Mouse (Mus musculus): ENCODE measurements around the gene Wbp2. TPM values are rescaled to one million over a fixed set of nuclear protein-coding genes. Genes with fewer than 3 reads are reported as not detected.
"Not testable (repeated sequence)": the region's sequence is repeated elsewhere in the genome, so short reads cannot be mapped to it uniquely, and the experiment has no call there.

The Wbp2 gene
- total RNA-seq, 2 experiments from 2014 or later = 107 TPM

DNA sequence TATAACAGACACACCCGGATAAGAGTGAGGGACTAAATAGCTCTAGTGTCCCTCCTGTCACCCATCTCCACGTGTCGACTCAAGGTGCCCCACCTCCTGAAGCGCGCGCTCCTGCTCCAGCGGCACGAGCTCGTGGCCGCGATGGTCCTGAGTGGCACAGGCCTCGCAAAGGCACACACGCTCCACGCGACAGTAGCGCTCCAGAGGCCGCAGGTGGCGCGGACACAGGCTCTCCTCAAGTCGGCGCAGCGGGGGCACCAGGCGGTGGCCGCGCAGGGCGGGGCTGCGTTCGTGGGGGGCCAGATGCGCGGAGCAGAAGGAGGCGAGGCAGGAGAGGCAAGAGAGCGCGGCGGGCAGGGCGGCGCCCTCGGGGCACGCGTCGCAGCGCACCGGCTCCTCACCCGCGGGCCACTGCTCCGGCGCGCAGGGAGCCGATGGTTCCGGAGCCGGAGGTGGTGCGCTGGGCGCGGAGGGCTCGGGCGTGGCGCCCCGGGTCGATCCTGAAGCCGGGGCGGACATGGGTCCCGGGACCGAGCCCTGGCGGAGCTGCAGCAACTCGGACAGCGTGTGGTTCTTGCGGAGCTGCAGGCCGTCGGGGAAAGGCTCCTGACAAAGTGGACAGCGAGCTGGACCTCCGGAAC lies 22.8 kb upstream of the Wbp2 start:
- peak; percentile 50 for DNase-seq

DNA sequence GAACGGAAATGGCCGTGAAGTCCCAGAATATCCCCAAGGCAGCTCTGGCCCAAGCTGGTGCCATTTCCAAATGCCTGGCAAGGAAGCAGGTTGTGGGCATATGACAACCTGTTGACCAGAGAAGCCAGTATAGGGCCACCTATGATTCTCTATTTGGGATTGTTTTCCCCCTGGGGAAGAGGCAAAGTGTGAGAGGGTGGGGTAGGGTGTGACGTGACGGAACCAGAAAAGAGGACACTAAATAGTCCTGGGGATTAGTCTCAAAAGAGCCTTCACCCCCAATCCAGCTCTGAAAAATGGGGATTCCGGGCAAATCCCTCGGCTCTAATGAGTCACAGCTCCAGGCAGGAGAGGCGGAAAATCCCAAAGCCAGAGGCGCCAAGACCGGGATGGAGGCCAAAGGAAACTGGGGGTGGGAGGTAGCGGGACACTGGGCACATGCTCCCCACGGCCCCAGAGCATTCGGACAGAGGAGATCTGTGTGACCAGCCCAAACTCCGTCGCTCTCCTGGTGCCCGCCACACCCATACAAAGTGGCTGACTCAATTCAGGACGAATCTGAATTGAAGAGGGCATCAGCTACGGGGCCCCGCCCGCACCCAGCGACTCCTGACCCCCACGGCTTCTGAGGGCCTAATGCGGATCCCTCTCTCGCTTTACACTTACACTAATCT lies 21.8 kb upstream of the Wbp2 start:
- peak; percentile 86 for DNase-seq

DNA sequence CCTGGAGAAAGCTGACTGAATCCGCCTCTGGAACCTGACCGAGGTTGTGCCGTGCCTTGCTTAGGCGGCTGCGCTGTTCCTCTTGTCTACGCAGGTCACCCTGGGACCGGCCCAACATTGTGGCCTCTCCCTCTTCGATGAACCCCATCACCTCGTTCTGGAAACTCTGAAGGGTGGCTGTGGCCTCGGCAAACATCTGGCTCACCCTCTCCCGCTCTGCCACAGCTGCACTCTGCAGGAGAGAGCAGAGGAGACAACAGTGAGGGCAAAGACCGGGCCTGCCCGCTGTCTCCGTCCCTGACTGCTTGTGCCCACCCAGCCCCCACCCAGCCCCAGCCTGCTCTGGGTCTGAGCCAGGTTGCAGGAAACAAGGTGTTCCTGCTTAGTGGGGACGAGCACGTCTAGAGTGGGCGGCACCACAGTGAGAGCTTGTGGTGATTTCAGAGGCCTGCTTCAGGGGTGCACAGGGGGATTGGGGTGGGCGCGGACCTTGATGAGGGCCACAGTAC lies 21.0 kb upstream of the Wbp2 start:
- DNase-seq = no peak

DNA sequence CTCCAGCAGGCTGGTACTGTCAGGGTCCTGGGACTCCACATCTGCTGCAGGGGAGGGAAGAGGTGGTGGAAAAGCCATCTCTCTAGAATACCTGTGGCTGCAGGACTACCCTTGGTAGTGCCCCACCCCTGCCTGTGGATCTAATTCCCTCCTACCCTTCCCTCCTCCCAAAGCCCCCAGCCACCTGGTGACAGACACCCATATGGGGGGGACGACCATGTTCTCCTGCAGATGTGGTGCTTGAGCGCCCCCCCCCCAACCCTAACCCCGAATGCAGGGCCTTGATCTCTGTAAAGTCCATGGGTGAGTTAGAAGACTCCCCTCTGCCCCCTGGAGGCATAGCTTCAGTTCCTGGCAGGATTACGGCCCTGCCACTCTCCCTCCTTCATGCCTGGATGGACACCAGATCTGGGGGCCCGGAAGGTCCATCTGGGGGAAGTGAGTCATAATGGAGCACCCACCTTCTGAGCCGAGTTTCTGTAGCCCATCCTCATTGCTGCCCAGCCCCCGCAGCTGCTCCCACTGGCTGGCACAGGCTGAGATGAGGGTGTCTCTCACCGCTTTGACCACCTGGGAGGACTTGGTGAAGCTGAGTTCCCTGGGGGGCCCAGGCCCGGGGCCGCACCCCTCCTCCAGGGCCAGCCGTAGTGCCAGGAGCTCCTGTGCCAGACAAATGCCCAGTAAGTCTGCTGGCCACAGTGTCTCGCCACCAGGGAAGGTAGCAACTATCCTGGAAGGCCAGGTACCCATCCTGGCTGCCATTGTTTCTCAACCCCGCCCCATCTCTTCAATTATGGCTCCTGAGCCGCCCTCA lies 20.4 kb upstream of the Wbp2 start:
- peak; percentile 53 for DNase-seq

DNA sequence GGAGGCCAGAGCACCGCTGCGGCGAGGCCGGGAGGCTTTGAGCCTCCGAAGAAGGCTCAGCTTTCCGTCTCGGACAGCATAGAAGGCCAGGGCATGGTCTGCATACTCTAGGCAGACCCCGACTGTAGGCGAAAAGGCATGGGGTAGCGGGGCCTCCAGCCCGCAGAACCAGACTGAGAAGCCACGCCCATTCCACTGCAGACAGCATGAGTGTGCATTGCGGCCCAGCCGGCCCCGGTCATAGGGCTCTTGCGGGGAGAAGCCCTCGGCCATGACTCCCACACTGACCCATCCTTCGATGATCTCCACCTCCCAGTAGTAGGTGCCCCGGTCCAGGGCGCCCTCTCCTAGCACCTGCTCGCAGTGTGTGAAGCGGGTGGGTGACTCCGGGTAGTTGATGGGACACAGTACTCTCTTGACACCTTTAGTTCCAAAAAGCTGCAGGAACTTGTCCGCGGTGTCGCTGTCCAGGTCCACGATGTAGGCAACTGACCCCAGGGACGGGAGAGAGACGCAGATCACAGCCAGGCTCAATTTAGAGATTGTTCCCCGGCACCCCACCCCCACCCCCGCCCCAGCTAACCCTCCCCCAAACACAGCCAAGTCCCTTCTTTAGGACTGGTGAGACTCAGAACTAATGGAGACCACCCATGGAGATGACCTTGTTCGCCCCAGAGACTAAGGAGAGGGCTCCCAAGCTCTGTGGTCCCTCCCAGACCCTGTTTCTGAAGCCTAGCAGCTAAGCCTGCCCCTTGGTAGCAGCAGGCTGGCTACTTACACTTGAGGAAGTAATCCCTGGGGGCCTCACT lies 19.6 kb upstream of the Wbp2 start:
- DNase-seq = no peak

DNA sequence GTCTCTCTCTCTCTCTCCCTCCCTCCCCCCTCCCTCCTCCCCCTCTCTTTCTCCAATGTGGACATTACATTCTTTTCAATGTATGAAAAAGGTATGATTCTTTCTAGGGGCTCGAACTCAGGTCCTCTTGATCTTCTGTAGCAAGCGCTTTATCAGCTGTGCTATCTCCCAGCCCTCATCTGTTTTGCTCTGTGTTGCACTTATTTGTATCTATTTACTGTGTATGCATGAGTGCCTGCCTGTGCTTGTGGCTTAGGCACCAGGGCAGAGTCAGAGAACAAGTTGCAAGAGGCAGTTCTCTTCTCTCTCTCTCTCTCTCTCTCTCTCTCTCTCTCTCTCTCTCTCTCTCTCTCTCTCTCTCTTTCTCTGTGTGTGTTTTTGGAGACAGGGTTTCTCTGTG lies 18.3 kb upstream of the Wbp2 start:
- no peak for DNase-seq

DNA sequence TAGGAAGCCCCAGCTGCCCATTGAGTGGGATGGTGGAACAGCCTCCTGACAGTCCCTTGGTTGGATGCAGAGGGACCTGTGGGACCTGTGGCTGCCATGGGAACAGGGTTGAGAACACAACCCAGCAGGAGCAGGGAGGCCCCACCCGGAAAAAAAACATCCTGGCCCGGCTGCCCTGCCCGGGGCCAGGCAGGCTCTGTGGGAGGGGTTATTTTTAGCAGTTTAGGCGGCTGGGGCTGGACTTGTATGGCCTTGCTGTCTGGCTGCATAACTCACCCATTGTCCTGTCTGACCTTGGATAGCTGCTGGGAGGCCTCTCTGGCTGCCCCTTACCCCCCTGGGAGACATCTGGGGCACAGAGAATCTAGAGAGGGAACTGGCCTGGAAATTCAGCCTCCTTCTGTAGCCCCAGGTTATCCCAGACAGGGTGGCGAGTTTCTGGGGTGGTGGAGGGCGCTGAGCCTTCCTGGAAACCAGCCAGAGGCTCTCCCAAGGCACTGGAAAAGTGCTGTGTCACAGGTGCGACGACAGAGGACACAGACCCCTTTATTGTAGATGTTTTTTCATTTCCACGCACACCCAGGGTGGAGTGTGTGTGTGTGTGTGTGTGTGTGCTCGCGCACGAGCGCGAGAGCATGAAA lies 17.3 kb upstream of the Wbp2 start:
- peak; percentile 81 for DNase-seq

DNA sequence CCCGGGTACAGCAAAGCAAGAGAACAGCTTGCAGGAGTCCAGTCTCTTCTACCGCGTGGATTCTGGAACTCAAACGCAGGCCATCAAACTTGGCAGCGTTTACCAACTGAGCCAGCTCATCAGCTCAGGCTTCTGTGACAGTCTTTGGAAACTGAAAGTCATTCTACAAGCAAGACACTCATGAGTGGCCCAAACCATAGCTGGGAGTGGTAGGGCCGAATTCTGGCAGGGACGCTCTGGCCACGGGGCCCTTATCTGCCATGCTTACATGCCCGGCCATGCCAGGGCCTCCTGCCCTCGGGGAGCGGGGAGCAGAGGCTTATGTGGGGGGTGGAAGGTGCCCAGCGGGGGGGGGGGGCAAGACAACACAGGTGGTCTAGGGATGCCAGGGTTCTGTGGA lies 16.8 kb upstream of the Wbp2 start:
- peak; percentile 44 for DNase-seq

DNA sequence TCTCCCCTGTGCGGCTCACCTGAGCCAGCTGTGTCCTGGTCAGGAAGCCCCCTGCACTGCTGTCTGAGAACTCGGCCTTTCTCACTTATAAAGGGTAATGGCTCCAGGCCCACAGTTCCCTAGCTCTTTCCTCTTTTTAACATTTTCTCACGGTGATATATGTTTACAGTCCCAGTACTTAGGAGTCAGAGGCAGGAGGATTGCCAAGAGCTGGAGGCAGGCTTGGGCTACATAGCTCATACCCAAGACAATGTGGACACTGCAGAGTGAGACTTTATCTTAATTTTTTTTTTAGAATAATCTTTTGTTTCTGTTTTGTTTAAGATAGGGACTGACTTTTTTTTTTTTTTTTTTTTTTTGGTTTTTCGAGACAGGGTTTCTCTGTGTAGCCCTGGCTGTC lies 15.7 kb upstream of the Wbp2 start:
- peak; percentile 56 for DNase-seq

DNA sequence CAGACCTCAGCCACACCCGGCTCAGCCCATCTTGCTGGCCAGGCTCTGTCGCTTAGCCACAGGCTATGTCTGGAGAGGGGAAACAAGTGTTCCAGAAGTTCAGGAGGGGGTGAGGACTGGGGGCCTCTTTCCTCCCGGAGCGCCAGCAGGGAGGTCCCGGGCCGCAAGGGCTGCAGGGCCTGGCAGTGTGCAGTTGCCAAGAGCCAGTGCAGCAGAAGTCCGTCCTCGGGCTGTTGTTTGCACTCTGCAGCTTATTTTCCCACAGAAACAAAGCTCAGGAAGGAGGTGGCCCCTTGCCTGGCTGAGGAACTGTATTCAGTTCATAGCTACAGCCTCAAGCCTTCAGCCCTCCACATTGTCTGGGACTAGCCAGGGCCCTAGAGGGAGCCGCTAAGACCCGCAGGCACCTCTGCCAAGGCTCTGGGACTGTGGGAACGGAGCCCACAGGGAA lies 15.2 kb upstream of the Wbp2 start:
- DNase-seq = peak; percentile 71

DNA sequence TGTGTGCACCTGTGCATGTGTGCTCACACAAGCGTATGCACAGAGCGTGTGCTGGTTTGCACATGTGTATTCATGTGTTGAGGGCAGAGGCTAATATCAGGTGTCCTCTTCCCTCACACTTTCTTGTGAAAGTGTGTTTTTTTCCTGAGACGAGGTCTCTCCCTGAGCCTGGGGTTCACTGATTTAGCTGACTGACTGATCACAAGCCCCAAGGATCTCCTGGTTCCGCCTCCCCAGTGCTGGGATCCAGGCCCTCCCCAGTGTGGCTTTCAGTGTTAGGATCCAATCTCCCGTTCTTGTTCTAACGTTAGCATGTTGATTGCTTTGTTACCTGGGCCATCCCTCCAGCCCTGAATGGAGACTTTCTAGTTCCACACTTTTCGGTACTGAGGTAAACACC lies 14.0 kb upstream of the Wbp2 start:
- no peak for DNase-seq

DNA sequence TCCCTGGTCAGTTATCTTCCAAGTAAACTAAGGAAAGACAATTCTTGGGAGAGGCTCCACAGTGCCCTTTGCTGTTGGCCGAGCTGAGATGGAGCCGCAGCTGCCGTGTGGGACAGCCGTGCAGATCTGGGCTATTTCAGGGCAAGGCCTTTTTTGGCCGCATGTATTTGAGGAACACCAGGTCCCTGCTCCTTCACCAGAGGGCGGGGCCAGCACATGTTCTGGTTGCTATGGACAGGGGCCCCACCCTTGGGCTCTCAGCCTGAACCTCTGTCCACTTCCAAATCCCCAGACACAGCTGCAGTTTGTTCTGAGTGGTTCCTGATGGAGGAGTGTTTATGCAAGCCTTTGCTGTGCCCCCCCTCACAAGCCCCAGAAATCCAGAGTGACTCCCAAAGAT lies 13.6 kb upstream of the Wbp2 start:
- DNase-seq = peak; percentile 75

DNA sequence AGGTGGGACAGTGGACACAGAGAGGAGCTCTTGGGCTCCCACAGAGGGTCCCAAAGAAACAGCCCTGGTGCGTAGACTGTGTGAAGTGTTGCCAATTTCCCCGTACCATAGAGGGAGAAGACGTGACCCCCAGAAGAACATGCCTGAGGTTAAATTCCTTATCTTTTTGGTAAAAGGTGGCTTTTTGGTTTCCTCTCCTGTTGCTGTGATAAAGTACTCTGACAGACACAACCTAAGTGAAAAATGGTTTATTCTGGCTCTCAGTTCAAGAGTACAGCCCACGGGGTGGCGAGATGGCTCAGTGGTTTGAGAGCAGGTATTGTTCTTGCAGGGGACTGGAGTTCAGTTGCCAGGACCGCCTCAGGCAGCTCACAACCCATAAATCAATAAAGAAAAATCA lies 12.7 kb upstream of the Wbp2 start:
- DNase-seq = no peak

DNA sequence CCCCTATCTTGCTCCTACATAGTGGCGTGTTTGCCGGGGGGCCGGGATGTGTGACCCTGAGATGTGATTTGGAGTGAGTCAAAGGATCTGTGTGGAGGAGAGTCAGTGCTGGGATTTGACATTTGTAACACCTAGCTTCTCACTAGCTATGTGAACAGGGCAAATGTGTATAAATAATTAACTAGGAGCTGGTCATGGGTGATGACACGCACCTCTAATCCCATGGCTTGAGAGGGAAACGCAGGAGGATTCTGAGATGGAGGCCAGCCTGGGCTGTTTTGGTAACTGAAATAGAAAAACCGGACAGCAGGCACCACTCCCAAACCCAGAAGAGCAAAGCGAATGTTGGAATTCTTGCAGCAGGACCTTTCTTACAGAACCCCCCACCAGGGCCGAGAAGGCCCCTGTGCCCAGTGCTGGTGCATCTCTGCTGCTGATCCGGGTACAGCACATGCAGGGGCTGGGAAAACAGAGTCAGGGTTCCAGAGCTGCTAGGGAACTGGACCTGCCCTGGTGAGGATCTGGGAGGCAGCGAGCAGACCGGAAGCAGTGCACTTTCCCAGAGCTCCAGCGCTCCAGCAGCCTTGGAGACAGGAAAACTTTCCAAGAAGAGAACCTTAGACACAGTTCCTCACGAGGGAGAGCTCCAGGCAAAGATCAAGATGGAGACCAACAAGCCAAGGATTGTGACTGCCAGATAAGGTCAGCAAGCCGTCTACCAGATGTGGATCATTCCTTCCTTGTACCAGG lies 12.1 kb upstream of the Wbp2 start:
- no peak for DNase-seq

DNA sequence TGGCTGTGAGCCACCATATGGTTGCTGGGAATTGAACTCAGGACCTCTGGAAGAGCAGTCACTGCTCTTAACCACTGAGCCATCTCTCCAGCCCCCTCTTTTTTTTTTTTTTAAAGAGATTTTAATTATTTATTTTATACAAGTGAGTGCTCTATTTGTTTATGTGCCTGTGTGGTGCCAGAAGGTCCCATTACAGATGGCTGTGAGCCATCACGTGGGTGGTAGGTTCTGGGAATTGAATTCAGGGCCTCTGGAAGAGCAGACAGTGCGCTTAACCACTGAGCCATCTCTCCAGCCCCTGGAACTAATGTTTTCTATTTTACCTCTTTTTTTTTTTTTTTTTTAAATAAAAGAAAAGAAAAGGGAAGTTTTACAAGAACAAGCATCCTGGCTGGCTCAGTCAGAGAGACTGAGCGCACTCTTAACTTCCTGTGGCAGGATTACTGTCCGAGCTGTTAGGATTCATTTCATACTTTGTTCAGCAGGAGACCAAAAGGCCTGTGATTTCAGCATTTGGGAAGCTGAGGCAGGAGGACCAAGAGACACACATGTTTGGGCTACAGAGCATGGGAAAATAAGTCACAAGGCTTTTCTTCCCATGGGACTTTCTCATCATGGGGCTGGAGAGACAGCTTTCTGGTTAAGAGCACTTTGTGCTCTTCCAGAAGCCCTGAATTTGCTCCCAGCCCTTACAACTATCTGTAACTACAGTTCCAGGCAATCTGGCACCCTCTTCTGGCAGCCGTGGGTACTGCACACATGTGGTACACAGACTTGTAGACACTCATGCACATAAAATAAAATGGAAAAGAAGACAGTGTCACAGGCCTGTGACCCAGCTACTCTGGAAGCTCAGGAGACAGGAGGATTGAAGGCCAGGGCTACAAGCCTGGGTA lies 9.7 kb upstream of the Wbp2 start:
- DNase-seq = peak; percentile 58

DNA sequence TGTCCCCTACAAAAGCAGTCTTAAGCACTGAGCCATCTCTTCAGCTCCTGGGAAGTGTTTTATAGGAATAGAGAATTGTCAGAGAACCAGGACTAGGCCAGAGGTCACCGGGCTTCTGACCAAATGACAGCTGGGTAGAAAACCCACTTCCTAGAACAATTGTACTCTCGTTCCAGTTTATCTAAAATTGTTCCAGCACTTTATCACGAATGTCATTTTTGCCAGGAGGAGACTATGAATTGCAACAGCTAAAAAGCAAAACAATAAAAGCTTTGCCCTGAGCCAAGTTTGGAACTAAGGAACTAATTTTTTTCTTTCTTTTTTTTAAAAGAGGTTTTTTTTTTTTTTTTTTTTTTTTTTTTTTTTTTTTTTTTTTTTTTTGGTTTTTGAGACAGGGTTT lies 8.8 kb upstream of the Wbp2 start:
- DNase-seq = peak; percentile 65

DNA sequence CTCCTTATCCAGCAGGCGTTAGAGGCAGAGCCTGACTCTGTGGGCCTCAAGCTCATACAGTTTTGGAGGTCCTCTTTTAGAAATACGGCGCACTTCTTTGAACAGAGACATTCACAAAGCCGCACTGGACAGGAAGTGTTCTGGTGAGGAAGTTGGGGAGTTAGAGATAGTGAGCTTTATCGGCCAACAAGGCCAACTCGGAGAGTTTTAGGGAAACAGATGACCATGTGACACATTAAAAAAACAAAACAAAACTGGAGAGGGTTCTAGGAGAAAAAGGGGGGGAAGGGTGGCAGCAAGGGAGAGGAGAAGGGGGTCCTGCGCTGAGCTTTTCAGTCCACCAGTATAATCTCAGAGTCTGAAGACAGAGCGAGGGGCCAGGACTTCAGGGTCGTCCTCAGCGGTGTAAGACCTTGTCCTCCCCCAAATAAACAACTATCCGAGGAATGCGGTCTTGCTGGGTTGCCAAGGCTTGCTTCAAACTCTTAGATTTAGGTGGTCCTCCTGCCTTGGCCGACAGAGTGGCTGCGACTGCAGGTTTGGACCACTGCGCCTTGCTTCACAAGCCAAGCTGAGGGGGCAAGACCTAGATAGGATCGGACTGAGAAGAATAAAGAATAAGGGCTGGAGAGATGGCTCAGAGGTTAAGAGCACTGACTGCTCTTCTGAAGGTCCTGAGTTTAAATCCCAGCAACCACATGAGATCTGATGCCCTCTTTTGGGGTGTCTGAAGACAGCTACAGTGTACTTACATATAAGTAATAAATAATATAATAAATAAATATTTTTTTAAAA lies 7.2 kb upstream of the Wbp2 start:
- DNase-seq = no peak

DNA sequence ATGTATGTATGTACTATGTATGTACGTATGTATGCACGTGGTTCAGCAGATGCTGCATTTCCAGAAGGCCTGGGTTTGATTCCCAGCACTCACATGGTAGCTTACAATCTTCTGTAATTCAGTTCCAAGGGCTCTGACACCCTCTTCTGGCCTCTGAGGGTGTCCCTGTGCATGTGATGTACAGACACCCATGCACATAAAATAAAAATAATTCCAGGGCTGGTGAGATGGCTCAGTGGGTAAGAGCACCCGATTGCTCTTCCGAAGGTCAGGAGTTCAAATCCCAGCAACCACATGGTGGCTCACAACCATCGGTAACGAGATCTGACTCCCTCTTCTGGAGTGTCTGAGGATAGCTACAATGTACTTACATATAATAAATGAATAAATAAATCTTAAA lies 6.2 kb upstream of the Wbp2 start:
- not testable (repeated sequence) for DNase-seq

DNA sequence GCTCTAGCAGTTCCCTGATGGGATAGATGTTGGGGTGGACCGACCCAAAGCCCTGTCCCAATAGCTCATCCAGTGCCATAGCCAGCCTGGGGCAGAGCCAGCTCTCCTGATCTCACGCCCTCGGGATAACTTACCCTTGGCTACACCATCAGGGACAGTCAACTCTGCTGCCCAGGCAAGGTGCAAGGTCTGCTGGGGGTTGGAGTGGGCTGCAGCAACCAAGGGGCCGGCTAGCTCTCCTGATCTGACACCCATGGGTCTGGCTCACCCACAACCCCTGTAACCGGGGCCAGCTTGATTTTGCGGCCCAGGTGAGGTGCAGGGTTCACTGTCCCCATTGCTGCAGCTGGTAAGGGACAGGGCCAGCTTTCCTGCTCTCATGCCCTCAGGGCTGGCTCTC lies 4.8 kb upstream of the Wbp2 start:
- DNase-seq = no peak

Data from heart, postnatal 4 days (tissue).